Mouse (Mus musculus) olfactory bulb, adult 2 months (tissue): ENCODE measurements around the gene Cpsf2.

Experiments used
- CTCF ChIP-seq: fragments of 200-500 bp; IDR thresholded peaks from 2 replicates; pipeline ENCODE4 v1.5.1; 2012; ENCODE audit warnings: low read depth, mild to moderate bottlenecking, low read length, moderate library complexity; ENCODE audit not compliant: insufficient read depth
- POLR2A ChIP-seq: fragments of 200-500 bp; IDR thresholded peaks from 2 replicates; pipeline ENCODE4 v1.6.1; 2012; ENCODE audit warnings: mild to moderate bottlenecking, low read depth, low read length, moderate library complexity; ENCODE audit not compliant: insufficient read depth

- no peak for TF ChIP-seq CTCF
- no peak for TF ChIP-seq POLR2A
These were observed 25.0 kb downstream of the Cpsf2 start for GRCm38 (mm10) chr12:102000785-102001184.
